In genomic region chr2:13011472-13011871, GRCm38 (mm10) we compare ENCODE assay signal across 9 mouse cellular contexts. TPM values are rescaled to one million over a fixed set of nuclear protein-coding genes. Genes with fewer than 3 reads are reported as not detected.
DNase-seq lines count a peak whose midpoint lies in the region; ATAC-seq and TF ChIP-seq lines count a peak whose summit lies in the region.
"Had no signal": no experiment of that assay in that cellular context is flagged by ENCODE, and none has a peak within 500 bp of the region (broad histone marks: within the 10 kb centered on the region; RNA-seq: fewer than 3 reads in every experiment).

Gene C1ql3, minus strand, starts transcription at chr2:13011806.

- H3K36me3 ChIP-seq in heart, embryonic 11.5 days (ENCODE audit: control insufficient read depth, insufficient read depth, low read length), result no peaks in the 10 kb centered on the region
- no peaks in the 10 kb centered on the region for H3K36me3 ChIP-seq in liver, embryonic 16.5 days (ENCODE audit: control insufficient read depth, insufficient read depth)

- H3K27ac ChIP-seq in heart, embryonic 11.5 days (ENCODE audit: low read depth, low read length), result no peak within 1 kb of the TSS
- no peak within 1 kb of the TSS for H3K27ac ChIP-seq in liver, embryonic 16.5 days (ENCODE audit: low read length)

- no peaks in the 10 kb centered on the region for H3K9me3 ChIP-seq in heart, embryonic 11.5 days (replicated peaks; ENCODE audit: control insufficient read depth, low read length)
- H3K9me3 ChIP-seq in liver, embryonic 16.5 days (replicated peaks; ENCODE audit: control insufficient read depth, low read length), result no peaks in the 10 kb centered on the region

- no peak for TF ChIP-seq CTCF in brain, embryonic 14.5 days (IDR thresholded peaks at IDR 0.05; ENCODE audit: borderline replicate concordance, extremely low read depth, insufficient read depth, insufficient read length)

- H3K4me1 ChIP-seq in heart, embryonic 11.5 days (ENCODE audit: control insufficient read depth, insufficient read depth, low read length), result peaks cover 13% of the 10 kb centered on the region
- H3K4me1 ChIP-seq in liver, embryonic 16.5 days (ENCODE audit: control insufficient read depth, low read depth, low read length), result peaks cover 2% of the 10 kb centered on the region

- under 1% methylated on average over 17 of the region's 19 CpGs for WGBS in heart, embryonic 11.5 days (ENCODE audit: insufficient replicate concordance)
- 2% methylated on average over 19 of the region's 19 CpGs for WGBS in liver, embryonic 16.5 days (ENCODE audit: insufficient replicate concordance)

- ATAC-seq in heart, embryonic 11.5 days (replicated peaks; ENCODE audit: insufficient number of reproducible peaks, low FRiP score, low TSS enrichment), result no peak
- ATAC-seq in liver, embryonic 16.5 days (ENCODE audit: low read depth), result no peak
- ATAC-seq in activated CD4-positive, CD25-positive, alpha-beta regulatory T cell, adult 4 months, result no peak

- peaks cover 39% of the 10 kb centered on the region for H3K27me3 ChIP-seq in heart, embryonic 11.5 days (ENCODE audit: control insufficient read depth, insufficient read depth, low read length)
- H3K27me3 ChIP-seq in liver, embryonic 16.5 days (ENCODE audit: control insufficient read depth, insufficient read depth, low read depth, low read length), result peaks cover 47% of the 10 kb centered on the region

- TF ChIP-seq POLR2A in brain, embryonic 14.5 days (IDR thresholded peaks at IDR 0.05; ENCODE audit: borderline replicate concordance, extremely low read depth, insufficient read depth, insufficient read length, poor library complexity, severe bottlenecking), result no peak

- peak within 1 kb of the TSS; percentile 99 for H3K4me2 ChIP-seq in heart, embryonic 11.5 days
- peak within 1 kb of the TSS; percentile 76 for H3K4me2 ChIP-seq in liver, embryonic 16.5 days (ENCODE audit: low read depth, low read length)

- no peak for DNase-seq in heart, adult 18-20 months
- DNase-seq in brain, embryonic 14.5 days (ENCODE audit: low read depth), result peak; percentile 80
- peak; percentile 71 to 74 for DNase-seq in frontal cortex, postnatal 10 days (ENCODE audit: low spot score in 2 of 2)
- peak; percentile 72 for DNase-seq in layer of hippocampus, adult 9-10 months (ENCODE audit: low spot score)
- peak; percentile 84 to 90 for DNase-seq in right cerebral cortex, postnatal 36 days (ENCODE audit: low spot score in 2 of 2)

- peak within 1 kb of the TSS; percentile 59 for H3K9ac ChIP-seq in heart, embryonic 11.5 days (ENCODE audit: low read depth, low read length)
- no peak within 1 kb of the TSS for H3K9ac ChIP-seq in liver, embryonic 16.5 days (ENCODE audit: low read depth, low read length)

- peak within 1 kb of the TSS; percentile 56 for H3K4me3 ChIP-seq in heart, embryonic 11.5 days (ENCODE audit: low read depth, low read length)
- H3K4me3 ChIP-seq in liver, embryonic 16.5 days (ENCODE audit: low read depth, low read length), result peak within 1 kb of the TSS; percentile 55

RNA-seq across cellular contexts. Expression of gene C1ql3, which starts in this region (rescaled TPM):
- polyA plus RNA-seq in heart, embryonic 11.5 days (2014; fragmentation: Nextera tagmentation; extraction: Ambion mirVana), result 0.84 and 0.93 TPM in 2 replicates
- total RNA-seq in heart, adult 18-20 months (2021), result under 1 TPM; 0.10 to 0.21 TPM
- polyA plus RNA-seq in brain, embryonic 14.5 days (2012; rRNA removed), result 4.1 and 6.1 TPM in 2 replicates
- polyA plus RNA-seq in liver, embryonic 16.5 days (2015; fragmentation: Nextera tagmentation; extraction: Ambion mirVana), result 0.13 and 0.17 TPM in 2 replicates
- polyA plus RNA-seq in activated CD4-positive, CD25-positive, alpha-beta regulatory T cell, adult 4 months (2017; shearing (Covaris generic)), result not detected
- total RNA-seq: neutrophil, adult 5-6 weeks had no signal

Comparison
In these comparisons a context has a peak if more than half of its experiments do, and no peak if none do; other contexts are left out.
1. DNase-seq: peak in brain, embryonic 14.5 days (single experiment), frontal cortex, postnatal 10 days (2 of 2), layer of hippocampus, adult 9-10 months (single experiment) and right cerebral cortex, postnatal 36 days (2 of 2); none in heart, adult 18-20 months (0 of 2).